Mouse (Mus musculus): ENCODE data around the gene Svs1. TPM values are rescaled to one million over a fixed set of nuclear protein-coding genes. Genes with fewer than 3 reads are reported as not detected.

Gene Svs1
- not detected in 2 replicates for total RNA-seq (2014; rRNA removed)
- not detected in 2 replicates for polyA plus RNA-seq (2015; fragmentation: Nextera tagmentation; extraction: Ambion mirVana)

DNA sequence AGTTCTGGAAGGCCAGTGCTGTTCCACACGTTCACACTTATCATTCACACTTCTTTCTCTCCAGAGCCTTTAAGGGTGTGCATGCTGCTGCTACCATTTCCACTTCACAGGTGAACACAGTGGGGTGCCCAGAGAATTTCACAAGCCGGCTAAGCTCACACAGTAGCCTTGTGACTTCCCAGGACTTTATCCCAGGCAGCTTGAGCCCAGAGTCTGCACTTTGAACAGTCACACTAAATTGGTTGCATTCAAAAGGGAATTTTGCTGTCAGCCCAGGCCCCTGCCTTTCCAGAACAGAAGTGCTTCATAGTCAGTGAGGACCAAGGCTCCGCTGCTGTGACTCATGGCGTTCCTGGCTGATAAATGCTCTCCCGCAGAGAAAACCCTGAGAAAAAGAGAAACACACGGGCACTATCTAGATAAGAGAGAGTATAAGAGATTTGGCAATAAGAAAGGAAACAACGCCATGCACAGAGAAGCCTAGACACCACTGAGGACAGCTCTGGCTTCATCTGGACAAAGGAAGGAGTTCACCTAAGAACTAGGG, at the start of gene Svs1:
TSS of gene Svs1 (plus strand) at position 418 of the 547 bp plus-strand sequence.
- no peak within 1 kb of the TSS for H3K9ac ChIP-seq
- 65% methylated on average over 7 of the region's 7 CpGs for WGBS
- H3K4me1 ChIP-seq (ENCODE audit: insufficient read depth), result no peaks in the 10 kb centered on the region
- H3K4me3 ChIP-seq (ENCODE audit: low read depth, low read length), result no peak within 1 kb of the TSS
- no peak within 1 kb of the TSS for H3K4me2 ChIP-seq (ENCODE audit: low read depth)
- no peaks in the 10 kb centered on the region for H3K27me3 ChIP-seq (ENCODE audit: insufficient read depth, low read length)
- no peak for TF ChIP-seq CTCF (IDR thresholded peaks at IDR 0.05; ENCODE audit: low read depth)
- no peak within 1 kb of the TSS for H3K27ac ChIP-seq (ENCODE audit: low read depth, low read length)
- no peaks in the 10 kb centered on the region for H3K36me3 ChIP-seq (ENCODE audit: insufficient read depth)
- no peaks in the 10 kb centered on the region for H3K9me3 ChIP-seq (ENCODE audit: low read length)
- no peak for DNase-seq
- ATAC-seq, result no peak

DNA sequence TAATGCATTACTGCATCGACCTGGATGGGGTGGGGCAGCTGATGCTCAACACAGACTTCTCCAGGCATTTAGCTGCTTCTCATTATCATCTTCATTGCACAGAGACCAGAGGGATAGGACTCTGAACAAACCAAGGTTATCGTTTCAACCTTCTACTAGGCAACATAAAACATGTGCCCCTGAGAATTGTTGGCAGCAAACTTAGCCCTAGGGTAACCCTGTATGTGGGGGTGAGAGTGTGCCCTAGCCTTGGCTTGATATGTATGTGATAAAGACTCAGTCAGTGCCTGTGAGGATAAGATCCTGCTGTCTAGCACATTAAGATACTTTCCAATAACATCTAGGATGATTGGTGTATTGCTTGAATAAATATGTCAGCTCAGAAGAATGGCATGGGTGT, 37.1 kb upstream of the Svs1 start:
- Histone ChIP-seq H3K4me2 (ENCODE audit: low read depth) (no peak overlapping the region), H3K4me3 (ENCODE audit: low read depth, low read length) (no peak overlapping the region), H3K4me1 (ENCODE audit: insufficient read depth) (no peaks in the 10 kb centered on the region), H3K36me3 (ENCODE audit: insufficient read depth) (no peaks in the 10 kb centered on the region), H3K27me3 (ENCODE audit: insufficient read depth, low read length) (no peaks in the 10 kb centered on the region), H3K9me3 (ENCODE audit: low read length) (no peaks in the 10 kb centered on the region), H3K27ac (ENCODE audit: low read depth, low read length) (no peak overlapping the region), H3K9ac (no peak overlapping the region)
- no peak for TF ChIP-seq CTCF (IDR thresholded peaks at IDR 0.05; ENCODE audit: low read depth)
- no peak for ATAC-seq
- DNase-seq, result no peak
- WGBS, result 77% methylated on average over 2 of the region's 2 CpGs

DNA sequence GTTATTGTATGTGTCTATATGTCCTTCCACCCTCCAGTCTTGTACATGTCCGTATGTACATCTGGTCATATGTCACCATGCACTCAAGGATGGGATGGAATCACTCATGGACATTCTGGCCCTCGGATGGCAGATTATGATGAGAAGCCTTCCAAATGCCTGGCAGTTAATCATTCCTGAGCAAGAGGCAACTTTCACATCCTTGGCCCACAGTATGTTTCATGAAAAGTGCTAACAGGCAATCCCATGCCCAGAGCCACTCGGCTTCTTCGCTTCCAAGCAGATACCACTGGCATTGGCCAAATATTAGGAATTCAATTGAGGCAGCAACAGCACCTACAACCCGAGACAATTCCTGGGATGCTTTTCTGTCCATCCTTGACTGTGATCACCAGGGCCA, 36.0 kb upstream of the Svs1 start:
- no peaks in the 10 kb centered on the region for H3K4me1 ChIP-seq (ENCODE audit: insufficient read depth)
- DNase-seq, result no peak
- H3K9ac ChIP-seq, result no peak overlapping the region
- no peak overlapping the region for H3K4me2 ChIP-seq (ENCODE audit: low read depth)
- H3K9me3 ChIP-seq (ENCODE audit: low read length), result no peaks in the 10 kb centered on the region
- H3K4me3 ChIP-seq (ENCODE audit: low read depth, low read length), result no peak overlapping the region
- H3K27me3 ChIP-seq (ENCODE audit: insufficient read depth, low read length), result no peaks in the 10 kb centered on the region
- TF ChIP-seq CTCF (IDR thresholded peaks at IDR 0.05; ENCODE audit: low read depth), result no peak
- H3K36me3 ChIP-seq (ENCODE audit: insufficient read depth), result no peaks in the 10 kb centered on the region
- 87% methylated on average over 5 of the region's 5 CpGs for WGBS
- no peak overlapping the region for H3K27ac ChIP-seq (ENCODE audit: low read depth, low read length)
- no peak for ATAC-seq

DNA sequence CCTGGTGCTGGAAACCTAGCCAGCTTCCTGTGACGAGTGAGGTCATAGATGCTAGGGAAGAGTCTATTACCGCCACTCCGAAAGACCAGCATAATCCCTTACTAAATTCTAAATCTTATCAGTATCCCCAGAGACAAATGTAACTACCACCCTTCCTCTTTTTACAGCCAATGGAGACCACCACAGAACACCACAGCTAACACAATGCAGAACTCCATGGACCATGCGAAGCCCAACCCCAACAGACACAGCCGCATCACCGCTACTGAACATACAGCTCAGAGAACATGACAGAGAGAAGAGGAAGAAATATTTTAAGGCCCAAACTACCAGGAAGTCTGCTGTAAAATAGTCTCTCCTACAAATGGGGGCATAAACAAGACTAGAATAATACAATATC, 35.0 kb upstream of the Svs1 start:
- TF ChIP-seq CTCF (IDR thresholded peaks at IDR 0.05; ENCODE audit: low read depth), result no peak
- H3K4me3 ChIP-seq (ENCODE audit: low read depth, low read length), result no peak overlapping the region
- no peaks in the 10 kb centered on the region for H3K36me3 ChIP-seq (ENCODE audit: insufficient read depth)
- no peaks in the 10 kb centered on the region for H3K9me3 ChIP-seq (ENCODE audit: low read length)
- ATAC-seq, result no peak
- no peak overlapping the region for H3K27ac ChIP-seq (ENCODE audit: low read depth, low read length)
- no peak for DNase-seq
- WGBS, result 88% methylated on average over 6 of the region's 6 CpGs
- H3K27me3 ChIP-seq (ENCODE audit: insufficient read depth, low read length), result no peaks in the 10 kb centered on the region
- H3K4me1 ChIP-seq (ENCODE audit: insufficient read depth), result no peaks in the 10 kb centered on the region
- H3K4me2 ChIP-seq (ENCODE audit: low read depth), result no peak overlapping the region
- H3K9ac ChIP-seq, result no peak overlapping the region

DNA sequence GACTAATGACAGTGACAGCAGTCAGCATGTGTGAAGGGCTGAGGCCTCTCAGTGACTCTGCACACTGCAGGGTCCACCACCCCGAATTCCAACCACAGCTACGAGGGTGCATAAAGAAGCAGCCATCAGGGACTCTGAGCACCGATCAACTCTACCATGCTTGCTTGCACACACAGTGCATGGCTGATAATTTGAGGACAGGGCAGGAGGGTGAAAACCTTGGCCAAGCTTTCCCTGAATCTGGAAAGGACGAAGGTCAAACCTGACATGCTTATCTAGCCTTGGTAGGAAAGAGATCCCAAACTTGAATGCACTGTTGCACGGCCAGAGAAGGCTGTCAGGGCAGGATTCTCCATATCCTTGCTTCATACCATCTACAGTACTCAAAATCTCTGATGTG, 33.4 kb upstream of the Svs1 start:
- no peak for TF ChIP-seq CTCF (IDR thresholded peaks at IDR 0.05; ENCODE audit: low read depth)

DNA sequence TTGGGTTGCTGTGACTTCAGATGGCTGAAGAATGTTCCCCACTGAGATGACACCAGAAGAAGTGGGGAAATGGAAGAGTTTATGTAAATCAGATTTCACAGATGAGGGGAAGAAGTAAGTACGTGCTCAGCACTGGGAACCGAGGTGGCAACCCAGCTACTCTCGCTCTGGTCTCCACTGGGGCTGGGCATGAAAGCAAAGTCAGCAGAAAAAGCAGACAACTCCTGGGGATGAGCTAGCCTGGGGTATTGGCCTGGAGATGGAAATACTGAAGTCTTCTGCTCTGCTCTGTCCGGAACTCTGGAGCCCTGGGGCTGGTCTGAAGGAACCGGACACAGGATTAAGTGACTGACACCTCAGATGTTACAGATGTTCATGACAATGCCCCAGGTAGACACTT, 32.5 kb upstream of the Svs1 start:
- Histone ChIP-seq H3K9ac (no peak overlapping the region), H3K9me3 (ENCODE audit: low read length) (no peaks in the 10 kb centered on the region), H3K36me3 (ENCODE audit: insufficient read depth) (no peaks in the 10 kb centered on the region), H3K4me2 (ENCODE audit: low read depth) (no peak overlapping the region), H3K27ac (ENCODE audit: low read depth, low read length) (no peak overlapping the region), H3K4me3 (ENCODE audit: low read depth, low read length) (no peak overlapping the region), H3K4me1 (ENCODE audit: insufficient read depth) (no peaks in the 10 kb centered on the region), H3K27me3 (ENCODE audit: insufficient read depth, low read length) (no peaks in the 10 kb centered on the region)
- 89% methylated on average over 5 of the region's 5 CpGs for WGBS
- ATAC-seq, result no peak
- TF ChIP-seq CTCF (IDR thresholded peaks at IDR 0.05; ENCODE audit: low read depth), result no peak
- no peak for DNase-seq

More for the DNA sequence above, 33.4 kb upstream of the Svs1 start:
- WGBS, result 84% methylated on average over 5 of the region's 5 CpGs
- no peaks in the 10 kb centered on the region for H3K27me3 ChIP-seq (ENCODE audit: insufficient read depth, low read length)
- no peaks in the 10 kb centered on the region for H3K9me3 ChIP-seq (ENCODE audit: low read length)
- ATAC-seq, result no peak
- H3K9ac ChIP-seq, result no peak overlapping the region
- no peaks in the 10 kb centered on the region for H3K36me3 ChIP-seq (ENCODE audit: insufficient read depth)
- DNase-seq, result no peak
- no peak overlapping the region for H3K4me3 ChIP-seq (ENCODE audit: low read depth, low read length)
- no peaks in the 10 kb centered on the region for H3K4me1 ChIP-seq (ENCODE audit: insufficient read depth)
- H3K4me2 ChIP-seq (ENCODE audit: low read depth), result no peak overlapping the region
- H3K27ac ChIP-seq (ENCODE audit: low read depth, low read length), result no peak overlapping the region

DNA sequence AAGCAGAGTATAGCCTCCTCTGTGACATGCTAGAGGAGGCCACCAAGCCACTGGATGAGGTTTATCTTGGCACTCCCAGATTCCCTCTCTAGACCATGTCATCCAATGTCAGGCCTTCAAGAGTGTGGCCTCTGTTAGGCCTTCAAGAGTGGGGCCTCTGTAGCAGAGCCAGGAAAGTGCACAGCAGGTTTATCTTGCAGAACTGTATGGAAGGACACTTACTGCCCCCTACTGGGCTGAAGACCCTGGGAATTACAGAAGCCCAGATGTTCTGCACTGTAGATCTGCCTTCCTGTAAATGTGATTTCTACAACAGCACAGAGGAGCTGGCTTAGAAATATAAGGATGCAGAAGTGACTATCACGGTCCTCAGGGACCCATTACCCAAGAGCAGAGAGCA, 31.7 kb upstream of the Svs1 start:
- no peak for ATAC-seq

More for the DNA sequence above, 31.7 kb upstream of the Svs1 start:
- Histone ChIP-seq H3K4me1 (ENCODE audit: insufficient read depth) (no peaks in the 10 kb centered on the region), H3K4me2 (ENCODE audit: low read depth) (no peak overlapping the region), H3K27me3 (ENCODE audit: insufficient read depth, low read length) (no peaks in the 10 kb centered on the region), H3K9me3 (ENCODE audit: low read length) (no peaks in the 10 kb centered on the region), H3K9ac (no peak overlapping the region), H3K27ac (ENCODE audit: low read depth, low read length) (no peak overlapping the region), H3K4me3 (ENCODE audit: low read depth, low read length) (no peak overlapping the region), H3K36me3 (ENCODE audit: insufficient read depth) (no peaks in the 10 kb centered on the region)
- 55% methylated on average over 1 of the region's 1 CpGs for WGBS
- peak; percentile 59 for TF ChIP-seq CTCF (IDR thresholded peaks at IDR 0.05; ENCODE audit: low read depth)
- DNase-seq, result peak; percentile 35
